Mouse (Mus musculus): ENCODE measurements around the gene Sf3b5.

The Sf3b5 gene

DNA sequence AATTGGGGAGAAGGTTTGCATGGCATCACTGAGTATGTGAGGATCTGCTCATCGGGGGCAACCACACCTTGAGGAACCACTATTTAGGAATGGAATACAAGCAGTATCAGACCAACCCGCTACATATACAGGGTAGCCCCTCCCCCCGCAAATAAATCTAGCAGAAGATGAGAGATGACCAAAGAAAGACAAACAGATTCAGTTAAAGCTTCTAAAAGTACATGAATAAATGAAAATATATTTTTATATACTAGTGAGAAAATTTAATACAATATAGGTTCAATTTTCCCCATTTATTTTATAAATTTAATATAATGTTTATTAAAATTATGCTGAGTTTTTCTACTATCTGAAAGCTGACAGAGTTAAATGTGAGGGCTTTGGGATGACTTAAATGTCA lies at the start of gene Sf3b5:
Gene Sf3b5, plus strand, starts transcription at position 301 of the 400 bp plus-strand sequence.
- DNase-seq (ENCODE audit: low read depth), result no peak

GRCm38 (mm10) chr10:12955831-12956230 lies 49.3 kb upstream of the Sf3b5 start:
- DNase-seq (ENCODE audit: low read depth), result no peak

DNA sequence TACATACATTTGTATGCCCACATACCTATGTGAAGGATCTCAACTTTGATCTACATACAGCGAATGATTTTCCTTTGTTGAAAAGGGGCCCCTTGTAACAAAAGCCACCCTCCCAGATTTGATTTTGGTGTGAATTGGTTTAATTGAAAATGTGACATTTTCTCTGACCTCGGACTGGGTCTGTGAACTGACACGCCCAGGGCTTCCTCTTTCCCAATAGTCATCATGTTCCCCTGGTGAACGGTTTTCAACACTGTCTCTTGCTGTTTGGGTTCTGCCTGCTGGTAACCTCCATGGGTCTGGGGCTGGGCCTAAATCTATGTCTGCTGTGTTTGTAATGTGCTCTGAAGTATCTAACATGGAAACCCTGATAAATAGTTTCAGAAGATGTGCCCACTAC lies 47.9 kb upstream of the Sf3b5 start:
- no peak for DNase-seq (ENCODE audit: low read depth)

GRCm38 (mm10) chr10:12961546-12961945 lies 43.6 kb upstream of the Sf3b5 start:
- no peak for DNase-seq (ENCODE audit: low read depth)

DNA sequence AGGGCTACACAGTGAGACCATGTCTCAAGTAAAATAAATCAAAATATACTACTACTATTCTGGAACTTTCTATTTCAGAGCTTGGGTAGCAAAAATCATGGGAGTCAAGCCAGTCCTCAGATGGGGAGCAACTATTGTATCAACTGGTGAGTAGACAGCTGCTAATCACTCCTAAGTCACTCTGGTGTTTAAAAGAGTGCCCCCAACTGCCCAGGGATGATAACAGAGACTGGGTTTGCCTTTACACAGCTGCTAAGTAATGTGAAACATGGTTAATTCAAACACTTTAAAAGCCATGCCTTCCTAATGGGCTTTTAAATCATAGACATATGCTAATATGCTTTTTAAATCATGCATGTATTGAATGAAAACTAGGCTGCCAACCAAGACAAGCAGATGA lies 42.9 kb upstream of the Sf3b5 start:
- peak; percentile 66 for DNase-seq (ENCODE audit: low read depth)

GRCm38 (mm10) chr10:12963362-12964147 lies 41.6 kb upstream of the Sf3b5 start:
- peak; percentile 55 for DNase-seq (ENCODE audit: low read depth)

GRCm38 (mm10) chr10:12964151-12965075 lies 40.7 kb upstream of the Sf3b5 start, which contains the start of gene Stx11:
Gene Stx11, minus strand, starts transcription at chr10:12964298.
- peak; percentile 70 for DNase-seq (ENCODE audit: low read depth)

GRCm38 (mm10) chr10:12965669-12966180 lies 39.4 kb upstream of the Sf3b5 start:
- no peak for DNase-seq (ENCODE audit: low read depth)

GRCm38 (mm10) chr10:12974572-12974971 lies 30.6 kb upstream of the Sf3b5 start:
- no peak for DNase-seq (ENCODE audit: low read depth)

DNA sequence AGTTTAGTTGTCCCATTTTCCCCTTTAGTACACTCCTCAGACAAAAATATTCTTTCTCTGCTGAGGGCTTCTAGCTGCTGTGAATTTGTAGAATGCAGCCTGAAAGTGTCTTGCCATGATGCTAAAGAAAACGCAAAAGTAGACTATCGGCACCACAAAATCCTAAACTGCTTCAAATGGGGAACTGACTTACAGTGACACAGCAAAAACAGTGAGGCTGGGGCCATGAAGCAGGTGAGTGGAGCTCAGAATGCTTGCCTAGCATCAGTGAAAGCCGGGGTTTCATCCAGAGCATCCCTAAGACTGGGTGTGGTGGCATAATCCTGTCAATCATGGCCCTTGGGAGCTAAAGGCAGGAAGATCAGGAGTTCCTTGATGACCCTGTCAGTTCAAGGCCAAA lies 29.7 kb upstream of the Sf3b5 start:
- DNase-seq (ENCODE audit: low read depth), result no peak

DNA sequence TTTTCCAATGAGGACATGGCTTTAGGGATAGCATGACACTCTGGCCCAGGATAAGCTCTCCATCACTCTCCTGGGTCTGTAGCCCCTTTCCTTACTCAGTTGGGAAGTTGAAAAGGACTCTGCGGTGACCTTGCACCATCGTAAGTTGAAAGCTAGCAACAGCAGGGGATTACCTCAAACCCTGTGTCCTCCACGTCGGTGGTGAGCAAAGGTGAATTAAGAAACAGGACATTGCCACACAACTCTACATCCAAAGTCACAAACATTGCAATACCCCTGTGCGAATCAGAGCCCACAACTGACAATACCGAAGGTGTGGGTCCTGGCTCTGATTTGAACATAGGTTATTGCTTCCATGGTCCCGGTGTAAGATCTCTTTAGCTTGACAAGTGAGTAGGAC lies 29.2 kb upstream of the Sf3b5 start:
- DNase-seq (ENCODE audit: low read depth), result no peak

DNA sequence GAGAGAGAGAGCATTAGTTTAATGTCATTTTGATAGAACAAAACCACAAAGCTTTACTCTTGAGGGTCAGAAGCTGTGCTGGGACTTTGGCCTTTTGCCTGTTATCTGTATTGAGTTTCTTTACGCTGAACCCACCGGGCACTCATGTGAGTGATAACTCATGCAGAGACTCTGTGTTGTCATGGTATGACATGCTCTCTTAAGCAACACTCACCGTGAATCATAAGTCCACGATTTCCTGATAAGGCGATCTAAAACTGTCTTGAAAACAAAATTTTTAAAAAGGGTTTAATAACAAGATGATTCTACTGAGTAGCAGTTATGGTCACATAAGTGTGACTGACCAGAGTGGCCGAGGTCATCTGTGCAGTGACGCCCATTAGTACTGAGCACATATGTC lies 28.6 kb upstream of the Sf3b5 start:
- no peak for DNase-seq (ENCODE audit: low read depth)

GRCm38 (mm10) chr10:12977787-12978212 lies 27.3 kb upstream of the Sf3b5 start:
- DNase-seq (ENCODE audit: low read depth), result no peak

GRCm38 (mm10) chr10:12981071-12981470 lies 24.1 kb upstream of the Sf3b5 start:
- DNase-seq (ENCODE audit: low read depth), result no peak

DNA sequence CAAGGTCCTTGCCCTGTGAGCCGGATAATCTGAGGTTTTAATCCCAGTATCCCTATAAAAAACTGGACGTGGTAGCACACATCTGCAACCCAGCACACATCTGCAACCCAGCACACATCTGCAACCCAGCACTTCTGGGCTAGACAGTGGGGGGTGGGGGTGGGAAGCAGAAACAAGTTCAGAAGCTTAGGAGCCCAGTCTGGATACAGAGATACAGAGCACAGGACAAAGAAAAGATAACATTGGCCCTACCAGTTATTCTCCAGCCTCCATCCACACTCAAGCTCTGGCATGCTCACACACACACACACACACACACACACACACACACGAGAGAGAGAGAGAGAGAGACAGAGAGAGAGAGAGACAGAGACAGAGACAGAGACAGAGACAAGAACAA lies 21.6 kb upstream of the Sf3b5 start:
- no peak for DNase-seq (ENCODE audit: low read depth)

GRCm38 (mm10) chr10:12985028-12985427 lies 20.1 kb upstream of the Sf3b5 start:
- DNase-seq (ENCODE audit: low read depth), result no peak

- DNase-seq (ENCODE audit: low read depth), result no peak
These were observed 18.7 kb upstream of the Sf3b5 start for GRCm38 (mm10) chr10:12986485-12986884.

DNA sequence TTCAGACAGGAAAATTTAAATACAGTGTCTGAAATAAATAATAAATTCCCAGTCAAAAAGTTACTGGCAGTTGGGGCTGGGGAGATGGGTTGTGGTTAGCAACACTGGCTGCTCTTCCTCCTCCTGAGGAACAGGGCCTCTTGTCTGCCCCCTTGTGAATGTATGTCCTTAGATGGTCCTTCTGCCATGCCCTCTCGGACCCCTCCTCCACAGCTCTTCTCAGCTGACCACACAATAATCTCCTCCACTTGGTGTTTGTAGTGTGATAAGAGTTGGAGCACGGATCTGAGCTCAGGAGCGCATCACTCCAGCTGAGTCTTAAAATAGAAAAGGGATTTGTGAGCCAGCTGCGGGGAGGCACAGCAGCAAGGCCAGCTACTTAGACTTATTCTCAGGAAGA lies 18.2 kb upstream of the Sf3b5 start:
- DNase-seq (ENCODE audit: low read depth), result no peak

GRCm38 (mm10) chr10:12991953-12992352 lies 13.2 kb upstream of the Sf3b5 start:
- DNase-seq (ENCODE audit: low read depth), result no peak

- no peak for DNase-seq (ENCODE audit: low read depth)
These were observed 11.6 kb upstream of the Sf3b5 start for GRCm38 (mm10) chr10:12993411-12994039.

DNA sequence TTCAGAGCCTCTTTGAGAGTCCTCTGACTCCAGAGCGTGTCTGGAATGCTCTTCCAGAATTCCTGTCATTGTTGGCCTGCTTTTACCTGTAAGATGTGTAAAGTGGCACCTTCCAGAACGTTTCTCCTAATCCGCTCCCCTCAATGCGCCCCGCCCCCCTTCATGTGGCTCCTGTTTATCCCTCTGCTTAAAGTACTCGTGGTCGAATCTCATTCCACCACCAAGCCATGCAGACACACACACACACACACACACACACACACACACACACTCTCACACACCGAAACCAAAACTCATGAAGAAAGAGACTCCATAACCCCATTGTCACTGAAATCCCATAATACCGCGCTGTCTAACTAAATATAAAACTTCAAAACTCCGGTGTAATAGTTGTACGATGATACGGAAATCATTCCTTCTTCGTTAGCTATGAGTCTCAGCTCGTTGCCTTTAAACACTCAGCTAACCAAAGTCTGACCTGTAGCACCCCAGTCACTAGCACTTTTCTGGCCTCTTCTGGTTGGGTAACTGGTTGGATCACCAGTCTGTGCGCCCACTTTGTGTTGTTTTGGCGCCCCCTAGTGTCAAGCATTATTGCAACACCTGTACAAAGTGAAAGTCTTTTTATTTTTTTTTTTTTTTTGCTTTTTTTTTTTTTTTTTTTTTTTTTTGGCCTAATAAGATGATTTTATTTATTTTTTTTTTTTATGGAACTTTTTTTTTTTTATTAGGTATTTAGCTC lies 8.2 kb upstream of the Sf3b5 start:
- DNase-seq (ENCODE audit: low read depth), result peak; percentile 85
